Mouse (Mus musculus) small intestine, adult 2 months (tissue): ENCODE data around the gene Cntnap2.
"Not testable (repeated sequence)": the region's sequence is repeated elsewhere in the genome, so short reads cannot be mapped to it uniquely, and the experiment has no call there.

ENCODE experiments used
- CTCF ChIP-seq: fragments of 200-500 bp; IDR thresholded peaks from 2 replicates; pipeline ENCODE4 v1.5.1; 2012; ENCODE audit warnings: low read depth, mild to moderate bottlenecking, control low read depth, inconsistent platforms, low read length, moderate library complexity, mixed read lengths; ENCODE audit not compliant: insufficient replicate concordance, insufficient read length; ENCODE audit errors: extremely low read depth
- POLR2A ChIP-seq: fragments of 200-500 bp; IDR thresholded peaks from 2 replicates; pipeline ENCODE4 v1.6.1; 2012; ENCODE audit warnings: low read depth, mild to moderate bottlenecking, control low read depth, inconsistent platforms, low read length, moderate library complexity

DNA sequence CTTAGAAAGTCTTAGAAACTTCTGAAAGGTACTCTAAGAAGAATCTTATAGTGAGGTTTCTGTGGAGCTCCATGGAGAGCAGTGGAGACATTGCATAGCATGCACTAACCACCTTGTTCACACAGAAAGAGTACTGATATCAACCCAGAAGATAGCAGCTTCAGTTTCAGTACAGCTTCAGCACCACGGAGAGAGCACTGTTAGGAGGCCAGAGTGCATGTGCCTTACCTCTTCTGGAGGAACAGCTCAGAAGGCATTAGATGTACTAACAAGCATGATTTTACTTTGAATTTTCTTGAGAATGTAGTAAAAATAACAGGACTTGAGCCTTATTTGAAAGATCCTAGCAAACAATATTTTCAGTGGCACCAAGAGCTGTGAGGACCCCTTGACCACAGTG is 2093.9 kb downstream of the Cntnap2 start:
- TF ChIP-seq CTCF, POLR2A: not testable (repeated sequence)
